Mouse (Mus musculus) MEL (cell line): ENCODE results near the gene Slc25a29. TPM values are rescaled to one million over a fixed set of nuclear protein-coding genes. Genes with fewer than 3 reads are reported as not detected.

Source experiments
- DNase-seq: peaks from one replicate; pipeline ENCODE4 v3.0.0; 2011; ENCODE audit warnings: low read depth, low spot score
- H3K27ac ChIP-seq: 2 replicates; pipeline ENCODE4 v1.5.1; 2012; ENCODE audit warnings: low read depth, mild to moderate bottlenecking, control low read depth, low read length, moderate library complexity; ENCODE audit not compliant: control insufficient read depth
- H3K27me3 ChIP-seq, 2 experiments: fragments of 150-350 bp in 1 of 2; sonication (generic) in 1 of 2; 2 replicates each; pipeline ENCODE4 v1.6.1; 2012; ENCODE audit warnings: low read length in 2 of 2, mild to moderate bottlenecking in 2 of 2, improper control_type of control experiment in 1 of 2, moderate library complexity in 1 of 2; ENCODE audit not compliant: insufficient read depth in 2 of 2, control insufficient read depth in 1 of 2
- H3K36me3 ChIP-seq, 2 experiments: 2 replicates each; pipeline ENCODE4 v1.6.1; 2012 to 2014; ENCODE audit warnings: low read length in 2 of 2, improper control_type of control experiment in 1 of 2, inconsistent platforms in 1 of 2, mild to moderate bottlenecking in 1 of 2; ENCODE audit not compliant: insufficient read depth in 2 of 2, control insufficient read depth in 1 of 2
- H3K4me1 ChIP-seq, 2 experiments: fragments of 150-350 bp in 1 of 2; sonication (generic) in 1 of 2; 2 replicates each; pipeline ENCODE4 v1.6.1; 2012; ENCODE audit warnings: low read length in 2 of 2, improper control_type of control experiment in 1 of 2, mild to moderate bottlenecking in 1 of 2; ENCODE audit not compliant: insufficient read depth in 2 of 2, control insufficient read depth in 1 of 2
- H3K4me3 ChIP-seq, 2 experiments: fragments of 150-350 bp in 1 of 2; sonication (generic) in 1 of 2; 2 replicates each; pipeline ENCODE4 v1.5.1; 2012; ENCODE audit warnings: low read depth in 2 of 2, low read length in 2 of 2, mild to moderate bottlenecking in 2 of 2, moderate library complexity in 2 of 2, control low read depth in 1 of 2, improper control_type of control experiment in 1 of 2; ENCODE audit not compliant: control insufficient read depth in 1 of 2, insufficient read depth in 1 of 2
- H3K79me2 ChIP-seq: 2 replicates; pipeline ENCODE4 v1.6.1; 2012; ENCODE audit warnings: mild to moderate bottlenecking, low read length, moderate library complexity; ENCODE audit not compliant: control insufficient read depth, poor library complexity, insufficient read depth
- H3K9ac ChIP-seq: 2 replicates; pipeline ENCODE4 v1.6.1; 2012; ENCODE audit warnings: low read depth, mild to moderate bottlenecking, control low read depth, low read length, moderate library complexity; ENCODE audit not compliant: control insufficient read depth, poor library complexity, severe bottlenecking
- H3K9me3 ChIP-seq: fragments of 150-350 bp; sonication (generic); replicated peaks from 2 replicates; pipeline ENCODE4 v1.6.1; 2012; ENCODE audit warnings: mild to moderate bottlenecking, low read length, improper control_type of control experiment, moderate library complexity; ENCODE audit not compliant: insufficient read depth
- CHD1 ChIP-seq: IDR thresholded peaks from 2 replicates; pipeline ENCODE4 v1.6.1; 2012; ENCODE audit warnings: low read depth, mild to moderate bottlenecking, inconsistent platforms, low read length, improper control_type of control experiment
- ETS1 ChIP-seq: IDR thresholded peaks from 2 replicates; pipeline ENCODE4 v1.6.1; 2012; ENCODE audit warnings: low read depth, mild to moderate bottlenecking, inconsistent platforms, low read length, improper control_type of control experiment, moderate library complexity
- GATA1 ChIP-seq: IDR thresholded peaks from 2 replicates; pipeline ENCODE4 v1.6.1; 2011; ENCODE audit warnings: low read depth, low read length, improper control_type of control experiment
- HCFC1 ChIP-seq: IDR thresholded peaks from 2 replicates; pipeline ENCODE4 v1.6.1; 2012; ENCODE audit warnings: low read depth, mild to moderate bottlenecking, inconsistent platforms, low read length, improper control_type of control experiment, moderate library complexity
- MAFK ChIP-seq: IDR thresholded peaks from 2 replicates; pipeline ENCODE4 v1.6.1; 2011; ENCODE audit warnings: low read depth, mild to moderate bottlenecking, low read length, improper control_type of control experiment, borderline replicate concordance
- MAX ChIP-seq: IDR thresholded peaks from 2 replicates; pipeline ENCODE4 v1.6.1; 2011; ENCODE audit warnings: low read length, improper control_type of control experiment
- MAZ ChIP-seq: IDR thresholded peaks from 2 replicates; pipeline ENCODE4 v1.6.1; 2012; ENCODE audit warnings: low read depth, mild to moderate bottlenecking, inconsistent platforms, low read length, improper control_type of control experiment
- MEF2A ChIP-seq: IDR thresholded peaks from 2 replicates; pipeline ENCODE4 v1.6.1; 2014; ENCODE audit warnings: low read depth, mild to moderate bottlenecking, inconsistent platforms, low read length, improper control_type of control experiment; ENCODE audit not compliant: poor library complexity, insufficient replicate concordance, severe bottlenecking; ENCODE audit errors: extremely low read depth
- MXI1 ChIP-seq: IDR thresholded peaks from 2 replicates; pipeline ENCODE4 v1.6.1; 2011; ENCODE audit warnings: mild to moderate bottlenecking, low read depth, low read length, improper control_type of control experiment
- MYB ChIP-seq: IDR thresholded peaks from 2 replicates; pipeline ENCODE4 v1.6.1; 2011; ENCODE audit warnings: mild to moderate bottlenecking, low read depth, low read length, improper control_type of control experiment
- NELFE ChIP-seq: IDR thresholded peaks from 2 replicates; pipeline ENCODE4 v1.6.1; 2011; ENCODE audit warnings: low read depth, low read length, improper control_type of control experiment
- POLR2A ChIP-seq, 2 experiments: IDR thresholded peaks; 2 replicates each; pipeline ENCODE4 v1.6.1; 2011 to 2012; ENCODE audit warnings: low read length in 2 of 2, mild to moderate bottlenecking in 2 of 2, control low read depth in 1 of 2, improper control_type of control experiment in 1 of 2, low read depth in 1 of 2, moderate library complexity in 1 of 2; ENCODE audit not compliant: control insufficient read depth in 1 of 2, insufficient read depth in 1 of 2, poor library complexity in 1 of 2
- RAD21 ChIP-seq: IDR thresholded peaks from 2 replicates; pipeline ENCODE4 v1.6.1; 2011; ENCODE audit warnings: mild to moderate bottlenecking, low read depth, low read length, improper control_type of control experiment
- TAL1 ChIP-seq: IDR thresholded peaks from 2 replicates; pipeline ENCODE4 v1.6.1; 2012; ENCODE audit warnings: mild to moderate bottlenecking, inconsistent platforms, low read length, moderate library complexity, mixed read lengths
- TCF12 ChIP-seq: IDR thresholded peaks from 2 replicates; pipeline ENCODE4 v1.6.1; 2014; ENCODE audit warnings: low read depth, mild to moderate bottlenecking, inconsistent platforms, low read length, improper control_type of control experiment, moderate library complexity
- UBTF ChIP-seq: IDR thresholded peaks from 2 replicates; pipeline ENCODE4 v1.6.1; 2012; ENCODE audit warnings: low read depth, mild to moderate bottlenecking, inconsistent platforms, low read length, improper control_type of control experiment, moderate library complexity, borderline replicate concordance; ENCODE audit not compliant: insufficient read depth
- USF2 ChIP-seq, 2 experiments: IDR thresholded peaks; 2 replicates each; pipeline ENCODE4 v1.6.1; 2011 to 2012; ENCODE audit warnings: improper control_type of control experiment in 2 of 2, low read length in 2 of 2, borderline replicate concordance in 1 of 2, inconsistent platforms in 1 of 2, low read depth in 1 of 2, mild to moderate bottlenecking in 1 of 2; ENCODE audit not compliant: insufficient read depth in 1 of 2
- ZC3H11A ChIP-seq: IDR thresholded peaks from 2 replicates; pipeline ENCODE4 v1.6.1; 2012; ENCODE audit warnings: low read depth, mild to moderate bottlenecking, inconsistent platforms, low read length, improper control_type of control experiment
- ZKSCAN1 ChIP-seq: IDR thresholded peaks from 2 replicates; pipeline ENCODE4 v1.6.1; 2012; ENCODE audit warnings: low read depth, mild to moderate bottlenecking, inconsistent platforms, low read length, improper control_type of control experiment, moderate library complexity
- polyA plus RNA-seq, 2 experiments: library from polyadenylated mRNA; stranded (reverse) in 1 of 2; unstranded in 1 of 2; fragments of >175 nt in 1 of 2; fragments of >200 nt in 1 of 2; gene quantifications; 2 replicates each; pipeline versions ENCODE4 v1.2.1 to v1.2.4; 2012; ENCODE audit warnings: low replicate concordance in 2 of 2, low read depth in 1 of 2; ENCODE audit not compliant: insufficient read length in 2 of 2, insufficient read depth in 1 of 2, missing spikeins in 1 of 2
- total RNA-seq: library from RNA; depleted of rRNA; stranded (reverse); fragments of 300-350 nt; gene quantifications from 2 replicates; pipeline ENCODE4 v1.2.3, GENCODE M21; 2012

The Slc25a29 gene
- total and polyA plus RNA-seq, 3 experiments = 3.0 to 3.3 TPM; not detected in 1

- Histone ChIP-seq H3K27me3 (no peaks in the 10 kb centered on the region), H3K27ac (no peak overlapping the region), H3K9ac (no peak overlapping the region), H3K4me3 (no peak overlapping the region), H3K4me1 (0 out of 4 replicates have a peak, but pooled peaks cover 0 to 3% of the 10 kb centered on the region in 2 experiments), H3K9me3 (no peaks in the 10 kb centered on the region), H3K36me3 (no peaks in the 10 kb centered on the region), H3K79me2 (no peaks in the 10 kb centered on the region)
- no peak for DNase-seq
- no peak for TF ChIP-seq ZC3H11A
- TF ChIP-seq USF2 (IDR thresholded peaks at IDR 0.05; ENCODE audit: borderline replicate concordance in 1 of 2, insufficient read depth in 1 of 2, low read depth in 1 of 2, low read length in 2 of 2) = no peak
Measured at GRCm38 (mm10) chr12:108830358-108830757, 5.3 kb downstream of the Slc25a29 start.

GRCm38 (mm10) chr12:108829636-108830035 lies 6.0 kb downstream of the Slc25a29 start:
- H3K4me1 ChIP-seq = no peaks in the 10 kb centered on the region
- DNase-seq = no peak
- no peaks in the 10 kb centered on the region for H3K79me2 ChIP-seq

GRCm38 (mm10) chr12:108827641-108828040 lies 8.0 kb downstream of the Slc25a29 start:
- Histone ChIP-seq H3K9ac (no peak overlapping the region), H3K4me1 (no peaks in the 10 kb centered on the region), H3K36me3 (no peaks in the 10 kb centered on the region), H3K9me3 (no peaks in the 10 kb centered on the region), H3K4me3 (no peak overlapping the region), H3K79me2 (no peaks in the 10 kb centered on the region), H3K27me3 (no peaks in the 10 kb centered on the region), H3K27ac (no peak overlapping the region)
- TF ChIP-seq HCFC1 = no peak
- TF ChIP-seq MAX = no peak
- TF ChIP-seq MYB = no peak
- TF ChIP-seq MAZ = no peak
- TF ChIP-seq TCF12 = no peak
- no peak for TF ChIP-seq MAFK
- TF ChIP-seq MEF2A = no peak
- no peak for TF ChIP-seq POLR2A (IDR thresholded peaks at IDR 0.05; ENCODE audit: control insufficient read depth in 1 of 2, insufficient read depth in 1 of 2, low read depth in 1 of 2, low read length in 2 of 2, poor library complexity in 1 of 2)
- no peak for TF ChIP-seq ZKSCAN1
- no peak for TF ChIP-seq MXI1
- no peak for TF ChIP-seq UBTF
- no peak for TF ChIP-seq RAD21
- TF ChIP-seq NELFE = no peak
- TF ChIP-seq CHD1 = no peak
- no peak for TF ChIP-seq ETS1
- TF ChIP-seq TAL1 = no peak
- no peak for TF ChIP-seq GATA1
- DNase-seq = no peak

More at GRCm38 (mm10) chr12:108829636-108830035, 6.0 kb downstream of the Slc25a29 start:
- Histone ChIP-seq H3K27me3 (no peaks in the 10 kb centered on the region), H3K4me3 (no peak overlapping the region), H3K9me3 (no peaks in the 10 kb centered on the region), H3K27ac (no peak overlapping the region), H3K36me3 (no peaks in the 10 kb centered on the region), H3K9ac (no peak overlapping the region)
- TF ChIP-seq MAFK (no peak), NELFE (no peak)
